Mouse (Mus musculus) heart, embryonic 11.5 days (tissue): ENCODE data around the gene Fam214a. TPM values are rescaled to one million over a fixed set of nuclear protein-coding genes. Genes with fewer than 3 reads are reported as not detected.
"Not testable (repeated sequence)": the region's sequence is repeated elsewhere in the genome, so short reads cannot be mapped to it uniquely, and the experiment has no call there.

Experiments used
- ATAC-seq: fragments of 200-750 bp; cut with Nextera tagmentation; replicated peaks from 2 replicates; pipeline ENCODE4 v1.8.0; 2017; ENCODE audit warnings: moderate library complexity; ENCODE audit not compliant: insufficient number of reproducible peaks, low FRiP score, low TSS enrichment
- H3K27ac ChIP-seq: fragments of 300-500 bp; sonication (generic); 2 replicates; pipeline ENCODE4 v1.5.1; 2014; ENCODE audit warnings: mild to moderate bottlenecking, low read depth, low read length
- H3K27me3 ChIP-seq: fragments of 300-500 bp; sonication (generic); 2 replicates; pipeline ENCODE4 v1.6.1; 2014; ENCODE audit warnings: mild to moderate bottlenecking, low read length, mixed read lengths; ENCODE audit not compliant: control insufficient read depth, insufficient read depth
- H3K36me3 ChIP-seq: fragments of 300-500 bp; sonication (generic); 2 replicates; pipeline ENCODE4 v1.6.1; 2014; ENCODE audit warnings: mild to moderate bottlenecking, low read length, moderate library complexity, mixed read lengths; ENCODE audit not compliant: control insufficient read depth, insufficient read depth
- H3K4me1 ChIP-seq: fragments of 300-500 bp; sonication (generic); 2 replicates; pipeline ENCODE4 v1.6.1; 2014; ENCODE audit warnings: low read length; ENCODE audit not compliant: control insufficient read depth, insufficient read depth
- H3K4me2 ChIP-seq: fragments of 300-500 bp; sonication (generic); 2 replicates; pipeline ENCODE4 v1.6.1; 2014; ENCODE audit warnings: mild to moderate bottlenecking, moderate library complexity
- H3K4me3 ChIP-seq: fragments of 300-500 bp; sonication (generic); 2 replicates; pipeline ENCODE4 v1.5.1; 2014; ENCODE audit warnings: low read depth, low read length
- H3K9ac ChIP-seq: fragments of 300-500 bp; sonication (generic); 2 replicates; pipeline ENCODE4 v1.6.1; 2014; ENCODE audit warnings: mild to moderate bottlenecking, low read depth, low read length, moderate library complexity
- H3K9me3 ChIP-seq: fragments of 300-500 bp; sonication (generic); replicated peaks from 2 replicates; pipeline ENCODE4 v1.6.1; 2016; ENCODE audit warnings: low read length; ENCODE audit not compliant: control insufficient read depth
- WGBS: fragments of 180-500 bp; shearing (Covaris S2); extraction: QIAGEN DNeasy Blood & Tissue Kit; methylation state at CpG from one replicate; pipeline ENCODE4 v1.1.7; 2014; ENCODE audit not compliant: insufficient replicate concordance; 5-methylcytosine and 5-hydroxymethylcytosine counted together
- polyA plus RNA-seq: library from polyadenylated mRNA; unstranded; fragments of >200 nt; fragmentation: Nextera tagmentation; extraction: Ambion mirVana; gene quantifications from 2 replicates; pipeline ENCODE4 v1.2.1, GENCODE M21; 2014

Fam214a gene
- polyA plus RNA-seq, 1 experiment from 2014 or later: 9.7 TPM

DNA sequence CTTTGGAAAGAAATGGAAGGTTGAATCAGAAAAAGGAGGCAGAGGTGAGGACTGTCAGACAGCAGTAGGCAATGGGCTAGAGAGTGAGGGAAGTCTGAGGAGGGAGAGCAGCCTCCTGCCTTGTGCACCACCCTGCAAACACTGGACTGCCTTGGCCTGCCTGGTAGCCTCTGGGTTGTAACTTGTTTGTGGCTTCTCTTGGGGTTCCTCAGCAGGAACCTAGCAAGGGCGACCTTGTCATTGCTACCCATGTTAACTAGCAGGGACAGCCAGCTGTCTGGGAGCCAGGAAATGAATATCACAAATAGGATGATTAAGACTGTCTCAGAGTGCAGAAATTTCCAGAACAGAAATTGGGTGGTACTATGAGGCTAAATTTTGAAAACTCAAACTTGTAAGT, 27.2 kb downstream of the Fam214a start:
- ATAC-seq: no peak
- H3K4me1 ChIP-seq: peaks cover 13% of the 10 kb centered on the region
- H3K27ac ChIP-seq: no peak overlapping the region
- H3K4me2 ChIP-seq: no peak overlapping the region
- no peaks in the 10 kb centered on the region for H3K27me3 ChIP-seq
- no peak overlapping the region for H3K4me3 ChIP-seq
- no peak overlapping the region for H3K9ac ChIP-seq
- no peaks in the 10 kb centered on the region for H3K9me3 ChIP-seq
- 85% methylated on average over 1 of the region's 1 CpGs for WGBS
- H3K36me3 ChIP-seq: no peaks in the 10 kb centered on the region

- 58% methylated on average over 3 of the region's 3 CpGs for WGBS
- Histone ChIP-seq H3K4me1 (peaks cover 6% of the 10 kb centered on the region), H3K27ac (no peak overlapping the region), H3K4me3 (no peak overlapping the region), H3K9ac (no peak overlapping the region), H3K36me3 (no peaks in the 10 kb centered on the region), H3K9me3 (no peaks in the 10 kb centered on the region), H3K4me2 (no peak overlapping the region), H3K27me3 (no peaks in the 10 kb centered on the region)
- ATAC-seq: no peak
These were observed 29.0 kb downstream of the Fam214a start for GRCm38 (mm10) chr9:74981663-74982111.

DNA sequence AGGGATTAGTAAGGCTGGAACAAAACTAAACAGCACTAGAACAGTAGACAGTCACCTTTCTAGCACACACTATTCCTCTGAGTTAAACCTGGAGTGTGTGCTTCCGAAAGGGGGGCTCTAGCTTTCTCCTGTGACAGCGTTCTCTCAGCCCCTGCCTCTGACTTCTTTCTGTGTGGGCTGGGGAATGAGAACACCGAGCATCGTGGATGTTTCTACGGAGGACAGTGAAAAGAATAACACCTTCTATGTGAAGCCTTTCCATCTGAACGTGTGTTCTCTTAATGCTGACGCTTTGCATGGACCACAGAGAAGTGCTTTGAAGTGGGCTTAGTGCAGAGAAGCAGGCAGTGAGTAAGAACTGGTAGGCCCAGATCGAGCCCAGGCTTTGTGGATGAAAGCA, 29.5 kb downstream of the Fam214a start:
- Histone ChIP-seq H3K4me3 (no peak overlapping the region), H3K27ac (no peak overlapping the region), H3K4me2 (no peak overlapping the region), H3K27me3 (no peaks in the 10 kb centered on the region), H3K9ac (no peak overlapping the region), H3K36me3 (no peaks in the 10 kb centered on the region), H3K9me3 (no peaks in the 10 kb centered on the region), H3K4me1 (peaks cover 6% of the 10 kb centered on the region)
- ATAC-seq: no peak
- 72% methylated on average over 8 of the region's 8 CpGs for WGBS

DNA sequence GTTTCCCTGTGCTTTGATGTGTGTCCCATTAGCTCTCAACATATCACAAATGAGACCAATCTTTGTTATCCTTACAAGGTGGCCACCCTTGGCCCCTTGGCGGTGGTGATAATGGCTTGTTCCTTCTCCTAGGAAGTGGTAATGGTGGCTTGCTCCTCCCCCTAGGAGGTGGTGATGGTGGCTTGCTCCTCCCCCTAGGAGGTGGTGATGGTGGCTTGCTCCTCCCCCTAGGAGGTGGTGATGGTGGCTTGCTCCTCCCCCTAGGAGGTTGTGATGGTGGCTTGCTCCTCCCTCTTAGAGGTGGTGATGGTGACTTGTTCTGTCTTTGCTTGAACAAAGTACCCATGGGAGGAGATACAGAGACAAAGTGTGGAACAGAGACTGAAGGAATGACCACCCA, 30.0 kb downstream of the Fam214a start:
- not testable (repeated sequence) for H3K4me3 ChIP-seq, H3K9ac ChIP-seq, H3K4me1 ChIP-seq, ATAC-seq, H3K9me3 ChIP-seq, H3K4me2 ChIP-seq, H3K27me3 ChIP-seq, H3K36me3 ChIP-seq, H3K27ac ChIP-seq
- 68% methylated on average over 1 of the region's 1 CpGs for WGBS

GRCm38 (mm10) chr9:74985173-74985715, 32.6 kb downstream of the Fam214a start:
- Histone ChIP-seq H3K4me1 (peaks cover 3% of the 10 kb centered on the region), H3K36me3 (no peaks in the 10 kb centered on the region), H3K27me3 (no peaks in the 10 kb centered on the region), H3K9me3 (no peaks in the 10 kb centered on the region), H3K4me2 (no peak overlapping the region), H3K4me3 (no peak overlapping the region), H3K27ac (no peak overlapping the region), H3K9ac (no peak overlapping the region)
- ATAC-seq: no peak
- 84% methylated on average over 14 of the region's 14 CpGs for WGBS

DNA sequence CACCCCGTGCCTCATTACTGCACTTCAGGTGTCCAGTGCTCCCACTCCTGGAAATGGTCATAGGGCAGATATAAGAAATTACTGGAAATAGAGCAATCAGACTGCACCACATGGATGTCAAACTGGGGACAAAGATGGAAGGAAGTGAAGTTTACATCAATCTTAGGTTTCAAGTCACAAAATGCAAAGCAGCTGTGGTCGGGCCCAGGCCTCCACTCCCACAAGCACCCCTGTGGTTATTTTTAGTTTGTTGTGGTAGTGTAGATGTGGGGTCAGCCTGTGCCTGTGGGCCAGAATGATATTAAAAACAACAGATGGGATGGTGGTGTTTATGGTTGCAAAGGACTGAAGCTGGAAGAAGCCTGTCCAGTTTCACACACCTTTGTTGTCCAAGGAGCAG, 33.1 kb downstream of the Fam214a start:
- Histone ChIP-seq H3K9me3 (no peaks in the 10 kb centered on the region), H3K36me3 (no peaks in the 10 kb centered on the region), H3K9ac (no peak overlapping the region), H3K27ac (no peak overlapping the region), H3K4me3 (no peak overlapping the region), H3K27me3 (no peaks in the 10 kb centered on the region), H3K4me2 (no peak overlapping the region), H3K4me1 (peaks cover 3% of the 10 kb centered on the region)
- ATAC-seq: no peak
- 64% methylated on average over 2 of the region's 2 CpGs for whole genome bisulfite sequencing

DNA sequence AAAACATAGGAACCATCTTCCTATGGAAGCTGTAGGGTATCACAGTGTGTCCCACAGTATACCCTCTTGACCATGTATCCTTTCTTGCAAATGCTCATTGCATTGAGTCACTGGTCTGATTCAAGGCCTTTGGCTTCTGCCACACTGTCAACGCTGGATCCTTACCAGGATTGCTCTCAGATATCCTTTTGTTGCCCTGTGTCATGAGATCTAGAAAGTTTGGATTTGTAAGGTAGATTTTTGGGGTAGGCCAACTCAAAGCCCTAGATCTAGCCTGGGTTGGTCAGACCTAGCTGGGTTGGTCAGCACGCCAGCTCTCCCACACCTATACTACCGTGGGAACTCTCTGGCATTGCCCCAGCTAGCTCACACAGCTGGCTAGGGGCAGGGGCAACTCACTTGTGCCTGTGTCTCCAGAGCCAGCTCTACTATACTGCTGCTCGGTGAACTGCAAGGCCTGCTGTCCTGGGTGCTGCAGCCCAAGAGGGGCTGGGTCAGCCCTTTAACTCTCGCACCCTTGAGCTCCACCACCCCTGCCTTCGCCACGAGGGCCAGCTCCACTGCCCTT, 36.3 kb downstream of the Fam214a start:
- 85% methylated on average over 7 of the region's 7 CpGs for WGBS
- Histone ChIP-seq H3K9me3 (no peaks in the 10 kb centered on the region), H3K4me1 (no peaks in the 10 kb centered on the region), H3K4me2 (no peak overlapping the region), H3K9ac (no peak overlapping the region), H3K4me3 (no peak overlapping the region), H3K27ac (no peak overlapping the region), H3K36me3 (no peaks in the 10 kb centered on the region), H3K27me3 (no peaks in the 10 kb centered on the region)
- ATAC-seq: no peak

- H3K36me3 ChIP-seq: no peaks in the 10 kb centered on the region
- H3K27me3 ChIP-seq: no peaks in the 10 kb centered on the region
- WGBS: 84% methylated on average over 2 of the region's 2 CpGs
- ATAC-seq: no peak
- no peaks in the 10 kb centered on the region for H3K4me1 ChIP-seq
- no peak overlapping the region for H3K27ac ChIP-seq
- no peak overlapping the region for H3K9ac ChIP-seq
- no peak overlapping the region for H3K4me2 ChIP-seq
- no peak overlapping the region for H3K4me3 ChIP-seq
- H3K9me3 ChIP-seq: no peaks in the 10 kb centered on the region
These were observed 37.3 kb downstream of the Fam214a start for GRCm38 (mm10) chr9:74989990-74990389.

DNA sequence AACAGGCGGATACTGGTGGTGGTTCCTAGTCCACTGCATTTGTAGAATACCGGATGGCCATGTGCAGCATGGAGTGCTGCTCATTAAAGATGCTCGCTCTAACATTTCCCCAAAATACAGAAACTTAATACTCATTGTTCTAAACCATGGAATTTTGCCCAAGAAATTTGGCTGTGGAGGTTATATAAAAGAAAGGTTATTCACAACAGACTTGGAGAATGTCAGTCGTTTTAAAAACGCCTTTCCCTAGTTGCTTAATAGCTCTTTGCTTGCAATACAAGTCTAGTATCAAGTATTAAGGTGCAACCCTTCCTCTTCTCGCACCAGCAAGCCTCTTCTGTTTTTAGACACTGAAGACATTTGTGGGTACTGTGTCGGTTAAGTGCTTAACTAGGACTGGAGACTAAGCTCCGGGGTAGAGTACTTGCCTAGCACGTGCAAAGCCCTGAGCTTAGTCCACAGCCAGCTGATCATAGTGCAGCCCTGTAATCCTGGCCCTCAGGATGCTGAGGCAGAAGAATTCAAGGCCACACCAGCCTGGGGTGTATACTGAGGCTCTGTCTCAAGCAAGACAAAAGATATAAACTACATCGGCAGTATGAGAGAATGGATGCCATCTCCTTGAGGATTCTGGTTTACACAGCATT, 42.0 kb downstream of the Fam214a start:
- H3K9ac ChIP-seq: no peak overlapping the region
- no peaks in the 10 kb centered on the region for H3K4me1 ChIP-seq
- H3K27ac ChIP-seq: no peak overlapping the region
- ATAC-seq: no peak
- no peak overlapping the region for H3K4me2 ChIP-seq
- H3K36me3 ChIP-seq: no peaks in the 10 kb centered on the region
- H3K27me3 ChIP-seq: no peaks in the 10 kb centered on the region
- H3K9me3 ChIP-seq: no peaks in the 10 kb centered on the region
- H3K4me3 ChIP-seq: no peak overlapping the region
- WGBS: 81% methylated on average over 10 of the region's 10 CpGs
